Mouse (Mus musculus) G1E (cell line): ENCODE results near the gene Vsir.

Experiments
- CTCF ChIP-seq: IDR thresholded peaks from 2 replicates; pipeline ENCODE4 v1.5.1; 2012; ENCODE audit warnings: low read depth, low read length, inconsistent platforms, mixed read lengths
- POLR2AphosphoS5 ChIP-seq: IDR thresholded peaks from 2 replicates; pipeline ENCODE4 v1.6.1; 2012; ENCODE audit warnings: low read depth, low read length, inconsistent platforms; ENCODE audit not compliant: insufficient replicate concordance
- TAL1 ChIP-seq: conservative IDR thresholded peaks from 2 replicates; pipeline ENCODE4 v1.6.1; 2012; ENCODE audit warnings: low read depth, low read length, inconsistent platforms, mixed read lengths

DNA sequence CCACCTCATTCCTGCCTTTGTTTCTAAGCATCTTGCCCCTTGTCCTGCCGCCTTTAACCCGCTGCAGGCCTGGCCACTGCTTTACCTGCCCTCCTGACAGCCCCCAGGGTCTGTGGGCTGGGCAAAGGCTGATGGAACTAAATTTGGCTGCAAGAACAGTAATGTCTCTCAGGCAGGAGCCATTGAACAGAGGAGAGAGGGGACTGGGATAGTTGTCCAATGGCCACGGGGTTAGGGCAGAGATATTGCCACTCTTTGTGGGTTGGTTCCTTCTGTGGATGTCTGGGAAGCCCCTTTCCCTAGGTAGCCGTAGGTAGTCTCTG, 7.3 kb downstream of the Vsir start:
- TF ChIP-seq CTCF (no peak), TAL1 (no peak), POLR2AphosphoS5 (no peak)
